Mouse (Mus musculus) small intestine, adult 2 months (tissue): ENCODE data around the gene Ttn. TPM values are rescaled to one million over a fixed set of nuclear protein-coding genes. Genes with fewer than 3 reads are reported as not detected.

Experiments used
- H3K27ac ChIP-seq: fragments of 200-500 bp; 2 replicates; pipeline ENCODE4 v1.5.1; 2012; ENCODE audit warnings: low read depth, low read length, control low read depth, inconsistent platforms; ENCODE audit not compliant: insufficient read depth
- H3K27me3 ChIP-seq: fragments of 200-500 bp; 2 replicates; pipeline ENCODE4 v1.6.1; 2012; ENCODE audit warnings: mild to moderate bottlenecking, moderate library complexity, low read length, inconsistent platforms; ENCODE audit not compliant: control insufficient read depth, insufficient read depth
- H3K36me3 ChIP-seq: fragments of 200-500 bp; 2 replicates; pipeline ENCODE4 v1.6.1; 2012; ENCODE audit warnings: mild to moderate bottlenecking, low read length, control low read depth, inconsistent platforms; ENCODE audit not compliant: control insufficient read depth, insufficient read depth
- H3K4me1 ChIP-seq: fragments of 200-500 bp; 2 replicates; pipeline ENCODE4 v1.6.1; 2012; ENCODE audit warnings: low read length, inconsistent platforms, mixed read lengths; ENCODE audit not compliant: control insufficient read depth, insufficient read depth, insufficient read length
- H3K4me3 ChIP-seq: fragments of 200-500 bp; 2 replicates; pipeline ENCODE4 v1.5.1; 2012; ENCODE audit warnings: low read depth, mild to moderate bottlenecking, control low read depth, inconsistent platforms, low read length, moderate library complexity
- CTCF ChIP-seq: fragments of 200-500 bp; IDR thresholded peaks from 2 replicates; pipeline ENCODE4 v1.5.1; 2012; ENCODE audit warnings: low read depth, mild to moderate bottlenecking, control low read depth, inconsistent platforms, low read length, moderate library complexity, mixed read lengths; ENCODE audit not compliant: insufficient replicate concordance, insufficient read length; ENCODE audit errors: extremely low read depth
- POLR2A ChIP-seq: fragments of 200-500 bp; IDR thresholded peaks from 2 replicates; pipeline ENCODE4 v1.6.1; 2012; ENCODE audit warnings: low read depth, mild to moderate bottlenecking, control low read depth, inconsistent platforms, low read length, moderate library complexity
- WGBS: fragments of 180-500 bp; shearing (Covaris S2); methylation state at CpG from one replicate; pipeline ENCODE4 v1.1.7; 2018; 5-methylcytosine and 5-hydroxymethylcytosine counted together
- polyA plus RNA-seq: library from polyadenylated mRNA; depleted of rRNA; stranded (reverse); fragments of >200 nt; gene quantifications from 2 replicates; pipeline ENCODE4 v1.2.3, GENCODE M21; 2012

Ttn gene
- polyA plus RNA-seq, 1 experiment, result 0.01 TPM

DNA sequence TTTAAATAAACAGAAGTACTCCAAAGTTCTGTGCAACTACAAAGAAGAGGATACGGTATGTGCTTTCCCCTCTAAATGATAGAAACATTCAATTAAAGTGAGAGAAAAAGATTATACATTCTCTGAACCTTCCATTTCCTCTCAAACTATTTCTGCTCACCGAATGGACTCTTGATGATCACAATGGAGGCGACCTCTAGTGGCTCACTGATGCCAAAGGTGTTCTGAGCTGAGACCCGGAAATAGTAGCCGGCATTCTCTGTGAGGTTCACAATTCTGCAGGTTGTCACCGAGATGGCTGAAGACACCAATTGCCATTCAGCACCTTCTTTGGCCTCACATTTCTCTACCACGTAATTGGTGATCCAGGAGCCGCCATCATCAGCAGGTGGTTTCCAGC is 267.4 kb downstream of the Ttn start:
- WGBS, result 69% methylated on average over 8 of the region's 8 CpGs
- Histone ChIP-seq H3K4me1 (no peaks in the 10 kb centered on the region), H3K36me3 (no peaks in the 10 kb centered on the region), H3K4me3 (no peak overlapping the region), H3K27ac (no peak overlapping the region), H3K27me3 (no peaks in the 10 kb centered on the region)
- TF ChIP-seq CTCF (no peak), POLR2A (no peak)

DNA sequence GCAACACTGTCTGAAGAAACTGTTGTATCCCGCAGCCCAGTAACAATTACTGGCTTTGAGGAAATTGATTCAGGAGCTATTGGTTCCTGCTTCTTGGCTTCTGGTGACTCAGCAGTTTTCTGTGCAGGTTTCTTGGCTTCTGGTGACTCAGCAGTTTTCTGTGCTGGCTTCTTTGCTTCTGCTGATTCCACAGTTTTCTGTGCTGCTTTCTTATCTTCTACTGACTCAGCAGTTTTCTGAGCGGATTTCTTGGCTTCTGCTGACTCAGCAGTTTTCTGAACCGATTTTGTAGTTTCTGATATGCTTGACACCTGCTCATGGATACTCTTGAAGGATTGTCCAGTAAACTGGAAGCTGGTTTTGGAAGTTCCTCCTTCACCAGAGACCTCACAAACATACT is 273.8 kb downstream of the Ttn start:
- TF ChIP-seq CTCF, result no peak
- H3K27me3 ChIP-seq, result no peaks in the 10 kb centered on the region
- no peak overlapping the region for H3K4me3 ChIP-seq
- H3K4me1 ChIP-seq, result no peaks in the 10 kb centered on the region
- 92% methylated on average over 3 of the region's 3 CpGs for WGBS
- H3K36me3 ChIP-seq, result no peaks in the 10 kb centered on the region
- H3K27ac ChIP-seq, result no peak overlapping the region

DNA sequence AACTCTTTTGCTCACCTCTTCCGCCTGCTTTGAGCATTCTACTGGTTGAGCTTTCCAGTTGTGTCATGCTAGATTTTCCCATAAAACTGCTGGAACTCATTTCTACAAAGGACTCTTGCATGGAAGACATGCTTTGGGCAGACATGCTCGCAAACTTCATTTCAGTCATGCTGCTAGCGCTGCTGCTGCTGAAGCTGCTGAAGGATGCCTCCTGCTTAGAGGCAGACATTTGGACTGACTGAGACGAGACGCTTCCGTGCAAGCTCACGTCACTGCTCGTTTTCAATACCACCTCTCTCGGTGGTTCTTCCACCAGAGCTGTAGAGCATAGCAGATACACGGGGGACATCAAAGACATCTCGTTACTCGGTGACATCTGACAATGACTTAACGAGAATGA is 276.7 kb downstream of the Ttn start:
- Histone ChIP-seq H3K4me1 (no peaks in the 10 kb centered on the region), H3K27ac (no peak overlapping the region), H3K27me3 (no peaks in the 10 kb centered on the region), H3K36me3 (no peaks in the 10 kb centered on the region), H3K4me3 (no peak overlapping the region)
- 94% methylated on average over 13 of the region's 13 CpGs for WGBS
- no peak for TF ChIP-seq POLR2A
- TF ChIP-seq CTCF, result no peak

DNA sequence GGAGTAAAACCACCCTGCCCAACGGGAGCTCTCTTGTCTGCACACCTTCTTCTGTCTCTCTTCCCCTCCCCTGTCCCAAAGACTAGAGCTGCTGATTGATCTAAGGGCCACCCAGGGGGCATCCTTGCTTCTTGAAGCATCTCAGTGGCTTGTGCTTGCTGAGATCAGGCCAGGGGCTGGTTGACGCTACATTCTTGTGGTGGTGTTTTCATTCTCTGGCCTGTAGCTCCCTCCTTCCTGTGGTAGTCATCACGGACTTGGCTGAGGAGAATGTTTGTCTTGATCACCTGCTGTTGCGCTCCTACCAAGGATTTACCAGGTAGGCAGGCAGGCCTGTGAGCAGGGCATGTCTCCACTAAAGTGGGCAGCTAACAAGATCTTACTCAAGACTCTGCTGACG is 279.6 kb downstream of the Ttn start:
- Histone ChIP-seq H3K4me1 (no peaks in the 10 kb centered on the region), H3K4me3 (no peak overlapping the region), H3K27me3 (no peaks in the 10 kb centered on the region), H3K36me3 (peaks cover 3% of the 10 kb centered on the region; the same call in 1 of the 2 replicates), H3K27ac (no peak overlapping the region)
- 79% methylated on average over 5 of the region's 5 CpGs for WGBS
- TF ChIP-seq CTCF, result no peak

DNA sequence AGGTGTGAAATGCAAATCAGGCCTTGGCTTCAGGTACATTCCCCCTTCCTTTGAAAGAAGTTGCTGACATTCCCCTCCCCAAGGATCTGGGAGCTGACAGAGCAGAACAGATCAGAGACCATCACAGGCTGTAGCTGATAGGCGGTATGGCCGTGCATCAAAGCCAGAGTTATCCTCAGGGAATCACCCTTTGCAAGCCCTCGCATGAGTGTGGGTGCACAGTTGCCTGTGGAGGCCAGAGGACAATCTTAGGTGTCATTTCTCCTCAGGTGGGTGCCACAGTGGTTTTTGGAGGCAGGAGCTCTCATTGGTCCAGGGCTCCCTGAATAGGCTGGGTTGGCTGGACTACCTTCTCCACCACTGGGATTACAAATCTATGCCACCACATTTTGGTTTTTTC is 280.2 kb downstream of the Ttn start:
- Histone ChIP-seq H3K27ac (no peak overlapping the region), H3K4me3 (no peak overlapping the region), H3K4me1 (no peaks in the 10 kb centered on the region), H3K27me3 (no peaks in the 10 kb centered on the region), H3K36me3 (peaks cover 3% of the 10 kb centered on the region; the same call in 1 of the 2 replicates)
- WGBS, result 94% methylated on average over 3 of the region's 3 CpGs
- no peak for TF ChIP-seq POLR2A
- TF ChIP-seq CTCF, result no peak

DNA sequence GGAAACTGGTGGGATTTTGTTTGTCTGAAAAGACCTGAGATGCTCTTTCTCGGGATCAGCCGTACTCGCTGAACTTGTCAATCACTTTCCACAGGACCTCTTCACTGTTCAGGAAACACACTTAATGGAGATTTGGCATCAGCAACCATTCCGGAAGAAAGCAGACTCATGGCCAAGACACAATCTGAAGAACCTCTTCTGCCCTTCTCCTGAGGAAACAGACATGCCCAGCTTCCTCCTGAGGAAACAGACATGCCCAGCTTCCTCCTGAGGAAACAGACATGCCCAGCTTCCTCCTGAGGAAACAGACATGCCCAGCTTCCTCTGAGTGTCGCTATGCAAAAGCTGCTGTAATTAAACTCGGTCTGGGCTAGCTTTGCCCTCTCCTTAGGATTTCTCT is 287.1 kb downstream of the Ttn start:
- no peaks in the 10 kb centered on the region for H3K27me3 ChIP-seq
- WGBS, result 77% methylated on average over 6 of the region's 6 CpGs
- H3K27ac ChIP-seq, result no peak overlapping the region
- H3K4me3 ChIP-seq, result no peak overlapping the region
- H3K36me3 ChIP-seq, result peaks cover 45% of the 10 kb centered on the region
- no peak for TF ChIP-seq POLR2A
- no peak for TF ChIP-seq CTCF
- no peaks in the 10 kb centered on the region for H3K4me1 ChIP-seq

DNA sequence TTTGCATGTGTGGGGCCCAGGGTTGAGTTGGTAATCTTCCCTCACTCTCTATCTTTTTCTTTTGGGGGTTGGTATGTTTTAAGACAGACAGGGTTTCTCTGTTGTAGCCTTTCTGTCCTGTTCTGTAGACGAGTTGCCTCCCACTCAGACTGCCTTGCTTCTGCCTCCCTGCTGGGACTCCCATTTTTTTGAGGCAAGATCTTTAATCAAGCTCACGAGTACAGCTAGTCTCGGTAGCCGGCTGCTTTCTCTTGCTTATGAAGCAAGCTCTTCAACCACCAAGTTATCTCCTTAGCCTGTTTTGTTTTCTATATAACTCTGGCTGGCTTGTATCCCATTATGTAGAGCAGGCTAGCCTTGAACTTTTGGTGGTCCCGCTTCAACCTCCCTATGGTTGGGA is 288.6 kb downstream of the Ttn start:
- Histone ChIP-seq H3K27me3 (no peaks in the 10 kb centered on the region), H3K4me3 (no peak overlapping the region), H3K36me3 (peaks cover 48% of the 10 kb centered on the region), H3K27ac (no peak overlapping the region), H3K4me1 (no peaks in the 10 kb centered on the region)
- WGBS, result 91% methylated on average over 5 of the region's 5 CpGs
- TF ChIP-seq CTCF, result no peak
